Mouse (Mus musculus) lung, postnatal 0 days (tissue): ENCODE results near the gene Filip1l. TPM values are rescaled to one million over a fixed set of nuclear protein-coding genes. Genes with fewer than 3 reads are reported as not detected.

Source experiments
- ATAC-seq: fragments of 200-750 bp; cut with Nextera tagmentation; 2 replicates; pipeline ENCODE4 v1.8.0; 2017; ENCODE audit warnings: moderate library complexity
- DNase-seq: peaks from one replicate; pipeline ENCODE4 v3.0.0-alpha.2; 2016; ENCODE audit warnings: low spot score
- H3K27ac ChIP-seq: fragments of 300-500 bp; sonication (generic); 2 replicates; pipeline ENCODE4 v1.5.1; 2014; ENCODE audit warnings: antibody characterized with exemption, mild to moderate bottlenecking, low read length, mixed read lengths
- H3K27me3 ChIP-seq: fragments of 300-500 bp; sonication (generic); replicated peaks from 2 replicates; pipeline ENCODE4 v1.6.1; 2014; ENCODE audit warnings: low read length, mixed read lengths; ENCODE audit not compliant: insufficient read depth
- H3K36me3 ChIP-seq: fragments of 300-500 bp; sonication (generic); 2 replicates; pipeline ENCODE4 v1.6.1; 2014; ENCODE audit warnings: low read length, mixed read lengths; ENCODE audit not compliant: insufficient read depth
- H3K4me1 ChIP-seq: fragments of 300-500 bp; sonication (generic); 2 replicates; pipeline ENCODE4 v1.6.1; 2014; ENCODE audit warnings: antibody characterized with exemption, low read depth, low read length, mixed read lengths; ENCODE audit not compliant: insufficient read depth
- H3K4me2 ChIP-seq: fragments of 300-500 bp; sonication (generic); replicated peaks from 2 replicates; pipeline ENCODE4 v1.6.1; 2014; ENCODE audit warnings: low read depth, mild to moderate bottlenecking, low read length, moderate library complexity, mixed read lengths
- H3K4me3 ChIP-seq: fragments of 300-500 bp; sonication (generic); 2 replicates; pipeline ENCODE4 v1.5.1; 2014; ENCODE audit warnings: low read depth, low read length
- H3K9ac ChIP-seq: fragments of 300-500 bp; sonication (generic); replicated peaks from 2 replicates; pipeline ENCODE4 v1.6.1; 2014; ENCODE audit warnings: low read depth, mild to moderate bottlenecking
- H3K9me3 ChIP-seq: fragments of 300-500 bp; sonication (generic); 2 replicates; pipeline ENCODE4 v1.6.1; 2016; ENCODE audit warnings: low read length, mixed read lengths
- CTCF ChIP-seq: IDR thresholded peaks from 2 replicates; pipeline ENCODE4 v1.5.1; 2016; ENCODE audit warnings: antibody characterized with exemption, mild to moderate bottlenecking
- EP300 ChIP-seq: IDR thresholded peaks from 2 replicates; pipeline ENCODE4 v1.6.1; 2016; ENCODE audit warnings: antibody characterized with exemption, mild to moderate bottlenecking, control low read depth
- WGBS: fragments of 180-500 bp; shearing (Covaris S2); extraction: QIAGEN DNeasy Blood & Tissue Kit; methylation state at CpG from one replicate; pipeline ENCODE4 v1.1.7; 2014; 5-methylcytosine and 5-hydroxymethylcytosine counted together
- polyA plus RNA-seq: library from polyadenylated mRNA; unstranded; fragments of >200 nt; fragmentation: Nextera tagmentation; extraction: Ambion mirVana; gene quantifications from 2 replicates; pipeline ENCODE4 v1.2.1, GENCODE M21; 2015

Filip1l gene
- polyA plus RNA-seq, 1 experiment from 2014 or later = 41.6 TPM

- H3K9me3 ChIP-seq = no peaks in the 10 kb centered on the region
- peak overlapping the region; percentile 84 for H3K9ac ChIP-seq
- peak overlapping the region; percentile 64 for H3K4me3 ChIP-seq
- peaks cover 11% of the 10 kb centered on the region; the same call in 1 of the 2 replicates for H3K4me1 ChIP-seq
- ATAC-seq (peak; percentile 96), DNase-seq (peak; percentile 87)
- H3K27me3 ChIP-seq = no peaks in the 10 kb centered on the region
- TF ChIP-seq EP300 (no peak), CTCF (no peak)
- no peaks in the 10 kb centered on the region for H3K36me3 ChIP-seq
- peak overlapping the region; percentile 77 for H3K4me2 ChIP-seq
- H3K27ac ChIP-seq = peak overlapping the region; percentile 76
- 3% methylated on average over 63 of the region's 64 CpGs for WGBS
Measured at GRCm38 (mm10) chr16:57549061-57550037, 196.5 kb downstream of the Filip1l start.

GRCm38 (mm10) chr16:57550088-57550487, 197.2 kb downstream of the Filip1l start:
- Histone ChIP-seq H3K9ac (peak overlapping the region; percentile 84), H3K9me3 (no peaks in the 10 kb centered on the region), H3K4me3 (peak overlapping the region; percentile 64), H3K36me3 (no peaks in the 10 kb centered on the region), H3K4me1 (peaks cover 11% of the 10 kb centered on the region; the same call in 1 of the 2 replicates), H3K27ac (peak overlapping the region; percentile 76; the same call in 1 of the 2 replicates), H3K27me3 (no peaks in the 10 kb centered on the region), H3K4me2 (peak overlapping the region; percentile 77)
- ATAC-seq (no peak), DNase-seq (peak; percentile 32)
- WGBS = 30% methylated on average over 3 of the region's 3 CpGs
- TF ChIP-seq EP300 = no peak
- no peak for TF ChIP-seq CTCF

GRCm38 (mm10) chr16:57550817-57551216, 197.9 kb downstream of the Filip1l start:
- Histone ChIP-seq H3K9me3 (no peaks in the 10 kb centered on the region), H3K36me3 (no peaks in the 10 kb centered on the region), H3K9ac (peak overlapping the region; percentile 19; the same call in 1 of the 2 replicates), H3K4me3 (peak overlapping the region; percentile 10), H3K27ac (no peak overlapping the region), H3K4me1 (peaks cover 11% of the 10 kb centered on the region; the same call in 1 of the 2 replicates), H3K4me2 (peak overlapping the region; percentile 29), H3K27me3 (no peaks in the 10 kb centered on the region)
- 34% methylated on average over 2 of the region's 2 CpGs for WGBS
- TF ChIP-seq CTCF = no peak
- no peak for TF ChIP-seq EP300
- ATAC-seq (no peak), DNase-seq (no peak)

- H3K27ac ChIP-seq = no peak overlapping the region
- no peaks in the 10 kb centered on the region for H3K9me3 ChIP-seq
- H3K9ac ChIP-seq = no peak overlapping the region
- TF ChIP-seq CTCF = peak; percentile 36; the same call in 1 of the 2 replicates
- TF ChIP-seq EP300 = no peak
- no peaks in the 10 kb centered on the region for H3K36me3 ChIP-seq
- peak overlapping the region; percentile 10; the same call in 1 of the 2 replicates for H3K4me3 ChIP-seq
- DNase-seq (no peak), ATAC-seq (no peak)
- peaks cover 11% of the 10 kb centered on the region; the same call in 1 of the 2 replicates for H3K4me1 ChIP-seq
- 38% methylated on average over 2 of the region's 2 CpGs for WGBS
- peak overlapping the region; percentile 29 for H3K4me2 ChIP-seq
- no peaks in the 10 kb centered on the region for H3K27me3 ChIP-seq
Measured at GRCm38 (mm10) chr16:57551617-57552016, 198.7 kb downstream of the Filip1l start.

- ATAC-seq (no peak), DNase-seq (no peak)
- no peaks in the 10 kb centered on the region for H3K27me3 ChIP-seq
- peaks cover 11% of the 10 kb centered on the region; the same call in 1 of the 2 replicates for H3K4me1 ChIP-seq
- no peak overlapping the region for H3K4me3 ChIP-seq
- no peak overlapping the region for H3K27ac ChIP-seq
- H3K4me2 ChIP-seq = peak overlapping the region; percentile 25; the same call in 1 of the 2 replicates
- no peaks in the 10 kb centered on the region for H3K9me3 ChIP-seq
- no peaks in the 10 kb centered on the region for H3K36me3 ChIP-seq
- TF ChIP-seq CTCF = no peak
- no peak for TF ChIP-seq EP300
- H3K9ac ChIP-seq = no peak overlapping the region
- 76% methylated on average over 5 of the region's 5 CpGs for WGBS
Measured at GRCm38 (mm10) chr16:57552709-57553108, 199.8 kb downstream of the Filip1l start.

- Histone ChIP-seq H3K9me3 (no peaks in the 10 kb centered on the region), H3K27me3 (no peaks in the 10 kb centered on the region), H3K27ac (no peak overlapping the region), H3K4me2 (no peak overlapping the region), H3K36me3 (no peaks in the 10 kb centered on the region), H3K9ac (no peak overlapping the region), H3K4me3 (no peak overlapping the region), H3K4me1 (peaks cover 11% of the 10 kb centered on the region; the same call in 1 of the 2 replicates)
- DNase-seq = no peak
- ATAC-seq = no peak
- TF ChIP-seq EP300 (no peak), CTCF (no peak)
Measured at GRCm38 (mm10) chr16:57553235-57553634, 200.3 kb downstream of the Filip1l start.
